Mouse (Mus musculus) adrenal gland, postnatal 25 days (tissue): ENCODE data around the gene Kif17. TPM values are rescaled to one million over a fixed set of nuclear protein-coding genes. Genes with fewer than 3 reads are reported as not detected.

ENCODE experiments used
- DNase-seq: peaks from one replicate; pipeline ENCODE4 v3.0.0; 2021; ENCODE audit warnings: mixed read lengths
- total RNA-seq: library from RNA; stranded (reverse); gene quantifications from 2 replicates; pipeline ENCODE4 v1.2.3, GENCODE M21; 2021

Kif17 gene
- total RNA-seq, 1 experiment from 2014 or later, result 4.3 TPM

DNA sequence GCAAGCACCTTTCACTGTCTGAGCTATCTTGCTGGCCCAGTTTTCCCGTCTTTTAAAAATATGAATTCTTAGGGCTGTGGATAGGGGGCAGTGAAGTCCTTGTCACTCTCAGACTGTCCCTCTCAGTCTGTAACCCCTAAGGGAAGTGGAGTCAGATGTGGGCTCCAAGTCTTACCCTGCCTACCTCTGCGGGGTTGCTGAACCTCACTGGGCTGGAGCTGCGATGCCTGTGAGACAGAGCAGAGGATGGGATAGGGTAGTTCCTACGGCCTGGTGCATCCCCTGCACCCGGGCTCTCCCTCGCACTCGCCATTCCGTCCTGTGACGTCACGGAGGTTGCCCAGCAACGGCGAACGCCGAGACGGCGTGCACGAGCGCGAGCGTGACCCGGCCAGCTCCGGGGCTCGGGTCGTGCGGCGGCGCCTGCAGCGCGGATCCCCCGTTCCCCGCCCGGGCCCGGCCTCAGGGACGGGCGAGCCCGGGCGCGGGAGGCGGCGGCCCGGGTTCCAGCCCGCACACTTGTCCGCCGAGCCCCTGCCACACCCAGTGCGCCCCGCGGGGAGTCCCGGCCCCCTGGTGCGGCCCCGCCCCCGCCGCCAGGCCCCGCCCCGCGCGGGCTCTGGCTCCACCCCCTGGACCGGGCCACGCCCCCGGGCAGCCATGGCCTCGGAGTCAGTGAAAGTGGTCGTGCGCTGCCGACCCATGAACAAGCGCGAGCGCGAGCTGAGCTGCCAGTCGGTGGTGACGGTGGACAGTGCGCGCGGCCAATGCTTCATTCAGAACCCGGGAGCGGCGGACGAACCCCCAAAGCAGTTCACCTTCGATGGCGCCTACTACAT lies 11.8 kb downstream of the Kif17 start:
- DNase-seq, result peak; percentile 90

DNA sequence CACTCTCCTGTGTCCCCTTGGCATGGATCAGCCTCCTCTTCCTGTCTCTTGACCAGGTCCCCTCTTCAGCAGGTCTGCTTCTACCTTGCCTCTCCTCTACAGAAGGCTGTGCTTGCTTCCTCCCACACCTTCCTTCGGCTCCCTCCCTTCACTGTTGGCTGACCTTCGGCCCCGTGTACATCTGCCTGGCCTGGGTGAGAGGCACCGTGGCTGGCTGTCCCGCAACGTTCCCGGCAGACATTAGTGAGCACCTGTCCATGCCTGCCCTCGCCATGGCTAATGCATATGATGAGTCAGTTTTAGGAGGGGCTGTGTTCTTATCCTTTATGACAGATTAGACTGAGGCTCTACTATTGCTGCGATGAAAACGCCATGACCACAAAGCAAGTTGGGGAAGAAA lies 17.6 kb downstream of the Kif17 start:
- no peak for DNase-seq

DNA sequence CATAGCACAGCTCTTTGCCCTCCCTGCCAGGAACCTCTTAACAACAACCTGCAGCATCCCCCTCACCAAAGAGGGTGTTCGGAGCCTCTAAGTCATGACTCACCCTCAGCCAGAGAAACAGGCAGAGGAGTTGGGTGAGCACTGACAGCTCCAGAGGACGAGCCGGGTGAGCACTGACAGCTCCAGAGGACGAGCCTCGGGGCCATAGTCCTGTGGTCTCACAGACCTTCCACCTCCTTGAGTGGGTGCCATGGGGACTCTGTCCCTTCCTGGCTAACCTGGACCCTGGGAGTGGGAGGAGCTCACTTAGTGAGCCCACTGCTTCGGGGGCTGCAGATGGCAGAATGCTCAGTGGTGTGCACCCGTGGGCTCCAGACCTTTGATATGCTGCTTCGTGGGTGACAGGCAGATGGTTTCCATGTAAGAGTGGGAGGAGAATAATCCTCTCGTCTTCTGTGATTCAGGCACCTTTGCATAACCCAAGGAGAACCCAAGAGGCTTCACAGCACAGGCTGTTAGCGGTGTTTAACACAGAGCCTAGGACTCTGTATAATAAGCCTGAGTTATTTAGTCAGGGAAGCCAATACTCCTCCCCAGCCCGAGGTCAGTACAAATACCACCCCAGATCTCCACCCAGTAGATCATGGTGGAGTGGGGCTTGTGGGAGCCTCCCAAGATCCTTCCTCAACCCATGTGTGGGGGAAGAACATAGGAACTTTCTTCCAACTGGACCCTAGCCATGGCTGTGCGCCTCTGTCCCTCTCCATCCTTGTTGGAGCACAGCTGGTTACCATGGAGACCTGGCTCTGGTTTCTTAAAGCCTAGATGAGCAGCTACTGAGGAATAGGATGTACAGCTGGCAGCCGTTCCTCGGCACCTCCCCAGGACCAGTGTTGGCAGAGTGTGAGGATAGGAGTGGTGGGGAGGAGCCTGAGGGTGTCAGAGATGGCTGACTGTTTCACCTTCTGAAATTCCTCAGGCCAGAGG lies 22.1 kb downstream of the Kif17 start:
- no peak for DNase-seq

DNA sequence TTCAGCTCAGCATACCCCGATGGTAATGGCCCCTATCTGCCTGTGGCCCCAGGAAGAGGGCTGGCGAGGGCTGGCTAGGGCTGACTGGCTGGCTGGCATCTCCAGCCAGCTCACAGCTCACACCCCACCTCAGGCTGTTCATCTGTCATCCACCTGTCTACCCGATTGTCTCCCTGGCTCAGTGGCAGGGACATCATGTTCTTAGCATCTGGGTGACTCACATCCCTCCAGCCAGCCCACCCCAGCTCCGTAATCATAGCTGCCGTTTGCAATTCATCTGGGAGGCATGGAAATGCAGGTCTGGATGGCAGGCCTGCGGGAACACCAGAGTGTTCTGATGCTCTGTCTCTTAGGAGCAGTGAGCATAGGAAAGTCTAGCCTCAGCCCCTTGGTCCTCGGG lies 28.1 kb downstream of the Kif17 start:
- no peak for DNase-seq

DNA sequence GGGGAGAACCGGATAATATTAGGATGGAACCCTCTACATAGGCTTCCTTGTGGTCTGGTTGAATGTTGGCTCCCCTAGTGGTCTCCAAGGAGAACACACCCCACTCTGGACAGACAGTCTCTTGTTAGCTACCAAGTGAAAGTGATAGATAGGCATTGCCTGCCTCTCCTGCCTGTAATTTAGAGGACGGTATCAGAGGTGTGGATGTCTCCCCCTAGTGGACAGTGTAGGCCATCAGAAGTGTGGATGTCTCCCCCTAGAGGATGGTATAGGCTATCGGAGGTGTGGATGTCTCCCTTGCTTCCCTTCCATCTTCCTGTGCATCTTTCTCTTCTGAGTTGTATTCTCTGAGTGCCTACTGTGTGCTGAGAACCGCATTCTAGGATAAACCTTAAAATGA lies 32.6 kb downstream of the Kif17 start:
- peak; percentile 30 for DNase-seq

DNA sequence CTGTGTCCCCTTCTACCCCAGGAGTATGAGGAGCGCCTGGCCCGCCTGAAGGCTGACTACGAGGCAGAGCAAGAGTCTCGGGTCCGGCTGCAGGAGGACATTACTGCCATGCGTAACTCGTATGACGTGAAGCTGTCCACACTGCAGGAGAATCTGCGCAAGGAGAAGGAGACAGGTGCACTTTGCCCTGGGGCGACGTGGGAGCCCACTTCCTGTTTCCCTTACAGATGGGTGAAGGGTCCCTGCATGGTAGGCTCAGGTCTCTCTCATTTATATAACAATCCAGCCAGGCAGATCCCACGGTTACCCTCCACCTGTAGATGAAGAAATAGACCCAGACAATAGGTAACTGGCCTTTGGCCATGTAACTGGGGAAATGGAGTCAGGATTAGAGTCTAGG lies 36.2 kb downstream of the Kif17 start:
- DNase-seq, result no peak

DNA sequence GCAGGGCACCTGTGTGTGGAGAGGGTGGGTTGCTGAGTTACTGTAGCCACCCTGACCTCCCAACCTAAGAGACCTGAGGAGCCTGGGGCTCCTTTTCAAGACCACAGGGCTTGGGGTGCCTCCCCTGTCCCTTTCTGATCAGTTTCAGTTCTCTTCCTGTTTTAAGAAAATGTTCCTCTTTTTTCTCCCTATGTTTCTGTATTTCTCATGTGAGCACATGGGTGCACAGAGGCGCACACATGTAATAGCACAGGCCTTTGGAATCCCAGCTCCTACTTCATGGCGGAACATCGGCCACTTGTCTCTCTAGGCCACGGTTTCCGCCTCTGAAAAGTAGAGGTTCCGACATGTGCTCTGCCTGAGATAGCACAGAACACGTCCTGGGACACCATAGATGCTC lies 38.5 kb downstream of the Kif17 start:
- no peak for DNase-seq

DNA sequence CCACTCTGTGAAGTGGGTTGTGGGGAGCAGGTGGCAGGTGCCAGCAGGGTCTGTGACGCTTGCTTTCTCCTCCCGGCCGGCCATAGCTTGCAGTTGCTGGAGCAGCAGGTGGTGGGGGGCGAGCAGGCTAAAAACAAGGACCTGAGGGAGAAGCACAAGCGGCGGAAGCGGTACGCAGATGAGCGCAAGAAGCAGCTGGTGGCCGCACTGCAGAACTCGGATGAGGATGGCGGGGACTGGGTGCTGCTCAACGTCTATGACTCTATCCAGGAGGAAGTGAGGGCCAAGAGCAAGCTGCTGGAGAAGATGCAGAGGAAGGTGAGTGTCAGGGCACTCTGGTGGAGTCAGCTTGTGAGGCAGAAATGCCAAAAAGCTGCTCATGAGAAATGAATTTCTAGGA lies 41.8 kb downstream of the Kif17 start:
- DNase-seq, result no peak

DNA sequence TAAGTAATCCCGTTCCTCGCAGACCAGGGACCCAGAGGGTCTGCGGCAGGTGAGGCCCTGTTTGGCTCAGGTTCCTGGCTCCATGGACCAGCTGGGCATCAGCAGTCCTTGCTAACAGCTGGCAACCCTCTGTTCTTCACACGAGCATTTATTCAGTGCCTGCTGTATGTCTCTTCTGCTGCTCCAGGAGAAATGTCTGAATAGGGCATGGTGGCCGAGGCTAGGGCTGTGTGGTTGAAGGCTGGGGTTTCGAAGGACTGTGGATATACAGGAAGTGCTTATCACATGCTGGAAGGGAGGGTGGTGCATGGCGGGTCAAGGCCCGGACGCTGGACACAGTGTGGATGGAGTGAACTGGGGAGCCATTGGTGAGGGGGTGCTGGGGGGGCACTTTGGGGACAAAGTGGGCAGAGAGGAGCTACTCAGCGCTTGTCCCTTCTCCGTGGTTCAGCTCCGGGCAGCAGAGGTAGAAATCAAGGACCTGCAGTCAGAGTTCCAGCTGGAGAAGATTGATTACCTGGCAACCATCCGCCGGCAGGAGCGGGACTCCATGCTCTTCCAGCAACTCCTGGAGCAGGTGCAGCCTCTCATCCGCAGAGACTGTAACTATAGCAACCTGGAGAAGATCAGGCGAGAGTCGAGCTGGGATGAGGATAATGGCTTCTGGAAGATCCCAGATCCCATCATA lies 43.2 kb downstream of the Kif17 start:
- no peak for DNase-seq

DNA sequence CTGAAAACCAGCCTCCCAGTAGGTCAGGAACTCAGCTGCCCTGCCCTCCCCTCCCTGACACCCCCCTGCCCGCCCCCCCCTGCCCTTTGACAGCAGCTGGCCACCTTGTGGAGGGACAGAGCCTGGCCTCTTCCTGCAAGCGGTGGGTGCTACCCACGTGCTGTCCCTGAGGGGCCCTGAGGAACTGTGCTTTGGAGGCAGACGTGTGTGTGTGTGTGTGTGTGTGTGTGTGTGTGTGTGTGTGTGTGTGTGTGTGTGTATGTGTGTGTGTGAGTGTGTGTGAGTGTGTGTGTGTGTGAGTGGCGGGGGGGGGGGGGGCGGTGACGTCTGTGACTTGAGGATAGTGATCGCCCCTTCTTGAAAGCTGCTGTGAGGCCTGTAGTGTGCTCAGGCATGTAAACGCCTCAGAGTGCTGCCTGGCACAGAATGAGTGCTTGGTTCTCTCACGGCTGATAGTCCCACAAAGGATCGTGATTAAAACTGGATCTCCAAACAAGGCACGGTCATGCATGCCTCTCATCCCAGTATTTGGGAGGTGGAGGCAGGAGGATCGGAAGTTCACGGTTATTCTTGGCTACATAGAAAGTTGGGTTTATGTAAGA lies 43.8 kb downstream of the Kif17 start:
- no peak for DNase-seq

DNA sequence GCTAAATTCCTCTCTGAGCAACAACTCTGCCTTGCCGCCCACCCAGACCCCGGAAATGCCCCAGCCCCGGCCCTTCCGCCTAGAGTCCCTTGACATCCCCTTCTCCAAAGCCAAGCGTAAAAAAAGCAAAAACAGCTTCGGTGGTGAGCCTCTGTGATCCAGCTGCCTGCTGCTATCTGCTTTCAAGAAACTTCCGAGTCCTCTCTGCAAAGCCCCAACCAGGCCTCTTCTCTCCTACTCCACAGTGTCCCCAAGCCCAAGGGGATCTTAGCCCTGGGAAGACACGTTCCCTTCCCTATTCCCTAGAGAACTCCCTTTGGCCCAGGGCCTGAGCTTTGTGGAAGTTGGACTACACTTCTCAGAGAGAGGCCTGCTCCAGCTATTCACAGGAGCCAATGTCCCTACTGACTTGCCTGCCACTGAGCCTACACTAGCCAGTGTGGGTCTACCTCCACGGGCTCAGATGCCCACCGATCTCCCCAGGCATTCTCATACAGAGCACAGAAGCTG lies 51.1 kb downstream of the Kif17 start:
- no peak for DNase-seq

DNA sequence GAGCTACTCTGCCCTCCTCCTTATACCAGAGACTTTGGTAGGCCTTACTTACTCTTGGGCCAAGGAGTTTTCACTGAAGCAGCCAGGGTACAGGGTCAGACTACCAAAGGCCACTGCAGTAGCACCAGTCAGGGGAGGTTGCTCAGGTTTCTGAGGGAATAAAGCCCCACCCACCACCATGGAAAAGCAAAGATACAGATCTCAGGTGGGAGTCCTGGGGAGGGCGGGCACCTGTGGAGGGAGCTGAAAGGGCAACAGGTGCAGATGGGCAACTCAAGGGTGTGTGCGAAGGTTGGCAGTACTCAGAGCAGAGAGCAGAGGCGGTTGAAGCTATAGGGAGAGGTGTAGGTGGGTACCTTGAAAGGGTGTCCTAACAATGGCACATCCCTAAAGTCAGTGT lies 52.8 kb downstream of the Kif17 start:
- DNase-seq, result no peak

DNA sequence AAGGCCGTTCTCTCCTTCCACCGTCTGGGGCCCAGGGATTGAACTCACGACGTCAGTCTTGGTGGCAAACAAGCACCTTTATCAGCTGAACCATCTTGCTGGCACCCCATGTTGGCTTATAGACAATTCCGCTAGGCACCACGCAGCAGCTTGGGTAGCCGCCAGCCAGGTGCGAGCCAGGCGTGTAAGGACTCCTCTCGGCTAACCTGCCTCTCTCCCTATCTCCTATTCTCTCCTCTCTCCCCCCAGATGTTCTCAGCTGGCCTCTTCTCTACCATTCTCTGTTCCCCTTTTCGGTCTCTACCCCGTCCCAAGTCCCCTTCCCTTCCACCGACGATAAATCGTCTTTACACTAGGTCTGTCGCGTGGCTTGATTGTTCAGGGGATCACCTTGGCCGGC lies 53.5 kb downstream of the Kif17 start:
- no peak for DNase-seq

DNA sequence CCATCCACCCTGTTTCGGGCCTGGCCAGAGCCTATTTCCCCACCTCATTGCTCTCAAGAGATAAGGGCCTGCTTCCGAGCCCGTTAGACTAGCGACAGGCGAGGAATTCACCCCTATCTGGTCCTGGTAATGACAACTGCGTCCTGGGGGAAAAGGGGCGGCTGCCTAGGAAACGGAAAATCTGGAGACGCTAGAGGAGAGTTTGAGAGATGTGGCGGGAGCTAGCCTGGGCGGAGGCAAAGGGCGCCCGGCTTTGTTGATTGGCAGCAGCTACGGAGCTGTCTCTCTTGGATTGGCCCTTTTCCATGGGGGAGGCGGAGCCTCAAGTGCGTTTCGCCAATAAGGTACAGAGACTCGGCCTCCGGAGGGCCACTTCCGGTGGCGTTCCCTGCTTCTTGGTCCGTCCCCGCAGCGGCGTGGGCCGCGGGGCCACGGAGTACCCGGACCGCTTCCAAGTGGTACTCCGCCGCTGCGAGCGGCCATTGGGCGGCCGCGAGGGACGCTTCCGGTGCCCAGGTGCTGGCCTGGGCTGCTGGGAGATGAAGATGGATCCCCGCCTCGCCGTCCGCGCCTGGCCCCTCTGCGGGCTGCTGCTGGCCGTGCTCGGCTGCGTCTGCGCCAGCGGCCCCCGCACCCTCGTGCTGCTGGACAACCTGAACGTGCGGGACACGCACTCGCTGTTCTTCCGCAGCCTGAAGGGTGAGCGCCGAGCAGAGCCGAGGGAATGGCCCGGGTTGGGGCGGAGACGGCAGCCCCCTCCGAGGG lies 54.3 kb downstream of the Kif17 start, which contains the start of gene Ddost:
Gene Ddost, plus strand, starts transcription at position 391 of the 765 bp plus-strand sequence.
- peak; percentile 95 for DNase-seq

DNA sequence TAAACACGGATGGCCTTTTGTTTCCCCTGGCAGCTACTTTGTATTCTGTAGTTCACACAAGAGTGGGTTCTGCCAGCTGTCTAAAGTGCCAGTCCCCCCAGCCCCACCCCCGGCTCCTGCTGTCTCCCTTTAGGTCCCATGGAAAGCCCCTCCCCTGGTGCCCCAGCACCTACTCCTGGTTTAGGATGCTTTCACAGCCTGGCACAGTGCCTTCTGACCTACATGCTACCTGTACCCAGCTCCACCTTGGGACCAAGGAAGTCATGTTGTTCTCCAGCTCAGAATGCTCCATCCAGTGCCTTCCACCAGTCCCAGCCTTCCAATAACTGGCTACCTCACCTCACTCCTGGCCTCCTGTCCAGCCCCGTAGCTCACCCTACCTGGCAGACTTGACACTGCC lies 56.8 kb downstream of the Kif17 start:
- no peak for DNase-seq

DNA sequence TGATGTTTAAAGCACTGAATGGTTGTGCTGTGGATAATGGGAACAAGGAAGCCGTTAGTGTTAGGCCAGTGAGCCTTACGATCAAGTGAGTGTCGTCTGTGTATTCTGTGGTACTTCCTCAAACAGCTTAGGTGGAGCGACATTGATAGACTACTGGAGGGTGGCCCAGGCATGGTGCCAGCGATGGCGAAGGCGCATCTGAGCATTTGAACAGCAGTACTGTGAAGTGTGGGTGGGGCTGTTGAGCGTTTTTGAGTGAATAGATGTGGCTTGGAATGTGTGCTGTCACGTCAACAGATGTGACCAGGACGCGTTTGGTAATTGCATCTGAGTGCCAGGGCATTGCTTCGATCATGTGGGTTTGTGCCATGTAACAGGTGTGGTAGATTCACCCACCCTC lies 57.5 kb downstream of the Kif17 start:
- no peak for DNase-seq

DNA sequence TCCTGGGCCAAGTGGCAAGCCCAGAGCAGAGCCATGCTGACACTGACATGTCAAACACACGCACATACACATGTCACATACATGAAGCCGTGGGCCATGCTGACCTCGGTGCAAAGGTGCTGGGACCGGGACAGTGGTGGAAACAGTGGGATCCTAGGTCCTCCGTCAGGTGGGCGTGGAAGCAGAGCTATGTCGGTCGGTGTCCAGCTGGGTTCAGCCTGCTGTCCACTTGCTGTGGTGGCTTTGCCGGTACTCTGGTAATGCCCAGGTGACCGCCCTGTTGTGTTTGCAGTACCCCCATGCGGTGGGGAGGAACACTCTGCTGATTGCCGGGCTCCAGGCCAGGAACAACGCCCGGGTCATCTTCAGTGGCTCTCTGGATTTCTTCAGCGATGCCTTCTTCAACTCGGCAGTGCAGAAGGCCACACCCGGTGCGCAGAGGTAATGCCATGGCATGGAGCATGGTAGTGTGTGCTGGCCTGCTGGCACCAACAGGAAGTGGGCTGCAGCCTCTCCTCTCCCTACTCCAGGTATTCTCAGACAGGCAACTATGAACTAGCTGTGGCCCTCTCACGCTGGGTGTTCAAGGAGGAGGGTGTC lies 60.2 kb downstream of the Kif17 start:
- DNase-seq, result no peak

DNA sequence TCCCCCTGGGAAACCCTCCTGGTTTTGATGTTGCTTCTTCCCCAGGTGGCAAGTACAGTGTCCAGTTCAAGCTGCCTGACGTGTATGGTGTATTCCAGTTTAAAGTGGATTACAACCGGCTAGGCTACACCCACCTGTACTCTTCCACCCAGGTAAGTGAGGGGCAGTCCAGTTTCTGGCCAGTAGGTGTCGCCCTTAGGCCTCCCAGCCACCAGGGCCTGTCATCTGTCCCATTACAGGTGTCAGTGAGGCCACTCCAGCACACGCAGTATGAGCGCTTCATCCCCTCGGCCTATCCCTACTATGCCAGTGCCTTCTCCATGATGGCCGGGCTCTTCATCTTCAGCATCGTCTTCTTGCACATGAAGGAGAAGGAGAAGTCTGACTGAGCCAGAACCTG lies 61.4 kb downstream of the Kif17 start:
- peak; percentile 38 for DNase-seq

DNA sequence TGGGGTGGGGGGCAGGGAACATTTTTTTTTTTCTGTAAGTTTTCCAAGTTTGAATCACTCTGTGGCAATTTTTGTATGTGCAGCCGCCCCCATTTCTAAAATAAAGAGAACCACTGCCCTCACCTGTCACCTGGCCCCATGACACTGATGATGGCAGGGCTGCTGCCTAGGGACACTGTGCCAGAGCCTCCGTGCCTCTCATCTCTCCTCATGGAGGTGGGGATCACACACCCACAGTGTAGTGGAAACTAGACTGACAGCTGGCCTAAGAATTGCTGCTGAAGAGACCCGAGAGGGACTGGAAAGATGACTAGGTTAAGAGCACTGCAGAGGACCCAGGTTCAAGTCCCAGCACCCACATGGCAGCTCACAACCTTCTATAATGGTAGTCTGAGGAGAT lies 61.9 kb downstream of the Kif17 start:
- no peak for DNase-seq

DNA sequence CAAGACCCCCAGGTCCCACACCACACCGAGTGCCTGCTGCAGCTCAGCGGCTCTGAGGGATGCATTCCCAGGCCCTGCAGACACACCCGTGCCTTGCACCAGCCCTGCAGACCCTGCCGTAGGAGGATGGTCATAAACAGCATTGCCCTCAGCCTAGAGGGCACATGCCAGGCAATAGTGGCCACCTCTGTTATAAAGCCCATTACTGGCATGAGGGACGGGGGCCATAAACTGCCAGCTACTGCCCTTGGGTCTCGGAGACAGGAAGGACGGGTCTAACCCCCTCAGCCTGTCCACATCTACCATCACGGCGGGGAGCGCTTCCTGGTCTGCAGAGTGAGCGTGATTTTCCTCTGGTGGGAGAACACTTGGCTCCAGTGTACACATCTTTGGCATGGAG lies 62.8 kb downstream of the Kif17 start:
- DNase-seq, result no peak

DNA sequence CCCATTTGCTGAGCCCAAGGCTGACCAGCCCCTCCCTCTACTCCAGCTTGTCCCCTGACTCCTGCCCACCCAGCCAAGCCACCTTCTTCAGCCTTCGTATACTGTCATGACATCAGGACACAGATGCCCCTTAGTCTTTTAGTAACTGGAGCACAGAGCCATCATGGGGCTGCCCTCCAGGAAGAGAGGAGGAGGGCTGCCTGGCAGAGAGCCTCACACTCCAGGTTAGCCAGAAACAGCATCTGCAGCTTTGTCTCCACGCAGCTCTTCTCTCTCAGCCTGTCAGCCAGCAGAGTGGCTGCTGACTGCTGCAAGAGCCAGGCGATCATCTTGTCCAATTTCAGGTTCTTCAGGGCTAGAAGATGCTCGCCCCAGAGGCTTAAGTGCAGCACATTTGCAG lies 63.6 kb downstream of the Kif17 start:
- no peak for DNase-seq
